Mouse (Mus musculus) heart, embryonic 13.5 days (tissue): ENCODE results near the gene Vps29. TPM values are rescaled to one million over a fixed set of nuclear protein-coding genes. Genes with fewer than 3 reads are reported as not detected.

ENCODE experiments used
- ATAC-seq: fragments of 200-750 bp; cut with Nextera tagmentation; 2 replicates; pipeline ENCODE4 v1.8.0; 2017; ENCODE audit warnings: moderate TSS enrichment; ENCODE audit not compliant: insufficient number of reproducible peaks, low FRiP score, low TSS enrichment; ENCODE audit errors: extremely low read depth
- H3K27ac ChIP-seq: fragments of 300-500 bp; sonication (generic); replicated peaks from 2 replicates; pipeline ENCODE4 v1.5.1; 2015; ENCODE audit warnings: moderate library complexity, mild to moderate bottlenecking, inconsistent platforms
- H3K27me3 ChIP-seq: fragments of 300-500 bp; sonication (generic); replicated peaks from 2 replicates; pipeline ENCODE4 v1.6.1; 2015; ENCODE audit warnings: mild to moderate bottlenecking, inconsistent platforms
- H3K36me3 ChIP-seq: fragments of 300-500 bp; sonication (generic); 2 replicates; pipeline ENCODE4 v1.6.1; 2015; ENCODE audit warnings: mild to moderate bottlenecking, inconsistent platforms
- H3K4me1 ChIP-seq: fragments of 300-500 bp; sonication (generic); 2 replicates; pipeline ENCODE4 v1.6.1; 2015; ENCODE audit warnings: inconsistent platforms
- H3K4me2 ChIP-seq: fragments of 300-500 bp; sonication (generic); 2 replicates; pipeline ENCODE4 v1.6.1; 2015; ENCODE audit warnings: inconsistent platforms, mild to moderate bottlenecking, moderate library complexity
- H3K4me3 ChIP-seq: fragments of 300-500 bp; sonication (generic); 2 replicates; pipeline ENCODE4 v1.5.1; 2015; ENCODE audit warnings: moderate library complexity, mild to moderate bottlenecking, inconsistent platforms
- H3K9ac ChIP-seq: fragments of 300-500 bp; sonication (generic); 2 replicates; pipeline ENCODE4 v1.6.1; 2015; ENCODE audit warnings: inconsistent platforms, mild to moderate bottlenecking, moderate library complexity
- H3K9me3 ChIP-seq: fragments of 300-500 bp; sonication (generic); 2 replicates; pipeline ENCODE4 v1.6.1; 2016; ENCODE audit warnings: inconsistent platforms
- WGBS: fragments of 180-500 bp; shearing (Covaris S2); methylation state at CpG from one replicate; pipeline ENCODE4 v1.1.7; 2015; ENCODE audit warnings: mixed read lengths; 5-methylcytosine and 5-hydroxymethylcytosine counted together
- polyA plus RNA-seq: library from polyadenylated mRNA; unstranded; fragments of >200 nt; fragmentation: Nextera tagmentation; extraction: Ambion mirVana; gene quantifications from 2 replicates; pipeline ENCODE4 v1.2.1, GENCODE M21; 2015

Gene Vps29
- polyA plus RNA-seq, 1 experiment from 2014 or later, result 214 TPM

DNA sequence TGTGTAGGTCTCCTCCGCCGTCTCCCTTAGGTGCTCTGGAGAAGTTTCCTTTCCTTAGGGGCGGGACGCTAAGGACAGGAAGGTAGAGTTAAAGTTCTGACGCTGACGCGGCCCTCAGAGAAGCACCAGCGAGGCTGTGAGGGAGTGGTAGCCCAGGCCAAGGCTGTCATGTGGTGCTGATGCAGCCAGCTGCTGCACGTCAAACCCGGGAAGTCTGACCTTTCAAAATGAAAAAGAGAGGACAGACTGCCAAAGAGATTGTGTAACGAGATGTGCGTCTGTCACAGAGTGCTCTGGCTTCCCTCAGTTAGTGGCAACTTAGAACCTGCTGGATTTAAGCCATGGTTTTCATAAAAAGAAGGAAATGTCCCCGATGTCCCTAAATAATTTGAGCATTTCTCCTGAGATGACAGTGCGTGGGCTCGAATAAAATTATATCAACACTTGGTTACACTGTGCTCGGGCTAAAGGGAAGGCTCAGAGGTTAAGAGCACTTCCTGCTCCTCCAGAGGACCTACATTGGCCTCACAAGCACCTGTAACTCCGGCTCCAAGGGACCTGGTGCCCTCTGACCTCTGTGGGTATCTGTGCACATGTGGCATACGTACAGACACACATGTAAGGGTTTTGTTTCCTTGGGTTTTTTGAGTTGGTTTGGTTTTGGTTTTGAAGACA lies 46.6 kb downstream of the Vps29 start:
- Histone ChIP-seq H3K27ac (peak overlapping the region; percentile 30; the same call in 1 of the 2 replicates), H3K4me3 (no peak overlapping the region), H3K27me3 (no peaks in the 10 kb centered on the region), H3K36me3 (peaks cover 85% of the 10 kb centered on the region), H3K4me2 (no peak overlapping the region), H3K4me1 (peaks cover 39% of the 10 kb centered on the region), H3K9me3 (no peaks in the 10 kb centered on the region), H3K9ac (0 out of 2 replicates have a peak overlapping the region, but pooled peaks have one; percentile 15)
- 59% methylated on average over 18 of the region's 18 CpGs for WGBS
- no peak for ATAC-seq

DNA sequence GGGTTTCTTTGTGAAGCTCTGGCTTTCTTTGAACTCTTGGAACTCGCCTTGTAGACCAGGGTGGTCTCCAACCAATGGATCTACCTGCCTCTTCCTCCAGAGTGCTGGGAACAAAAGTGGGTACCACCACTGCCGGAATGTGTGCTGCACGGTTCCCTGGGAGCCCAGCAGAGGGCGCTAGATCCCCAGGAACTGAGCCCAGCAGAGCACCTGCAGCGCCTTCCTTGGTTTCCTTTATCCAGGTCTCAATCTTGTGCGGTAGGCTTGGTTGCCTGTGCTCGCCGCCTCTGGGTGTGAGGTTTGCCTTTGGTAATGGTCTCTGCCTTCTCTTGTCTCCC lies 47.1 kb downstream of the Vps29 start:
- no peak for ATAC-seq
- Histone ChIP-seq H3K27me3 (no peaks in the 10 kb centered on the region), H3K4me2 (no peak overlapping the region), H3K4me1 (peaks cover 39% of the 10 kb centered on the region), H3K36me3 (peaks cover 90% of the 10 kb centered on the region), H3K9ac (no peak overlapping the region), H3K9me3 (no peaks in the 10 kb centered on the region), H3K4me3 (no peak overlapping the region), H3K27ac (no peak overlapping the region)
- 24% methylated on average over 8 of the region's 8 CpGs for WGBS

DNA sequence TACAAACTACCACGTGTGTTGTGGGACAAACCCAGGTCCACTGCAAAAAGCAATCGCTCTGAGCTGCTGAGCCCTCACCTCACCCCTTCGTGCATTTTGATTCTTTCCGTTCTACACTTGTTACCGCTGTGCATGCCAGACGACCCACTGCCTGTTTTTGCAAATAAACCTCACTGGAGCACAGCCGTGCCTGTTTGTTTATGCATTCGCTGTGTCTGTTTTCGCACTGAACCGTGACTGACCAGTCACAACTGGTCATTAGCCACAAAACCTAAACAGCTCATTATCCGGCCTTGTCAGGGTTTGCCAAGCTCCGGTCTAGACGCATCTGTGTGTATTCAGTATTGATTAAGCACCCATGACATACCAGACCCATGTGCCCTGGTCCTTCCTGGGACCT lies 48.0 kb downstream of the Vps29 start:
- no peak for ATAC-seq
- no peaks in the 10 kb centered on the region for H3K27me3 ChIP-seq
- WGBS, result 87% methylated on average over 13 of the region's 13 CpGs
- H3K36me3 ChIP-seq, result peaks cover 91% of the 10 kb centered on the region
- H3K4me2 ChIP-seq, result no peak overlapping the region
- H3K4me1 ChIP-seq, result peaks cover 36% of the 10 kb centered on the region
- H3K9me3 ChIP-seq, result peaks cover 3% of the 10 kb centered on the region; the same call in 1 of the 2 replicates
- H3K9ac ChIP-seq, result no peak overlapping the region
- H3K4me3 ChIP-seq, result no peak overlapping the region
- H3K27ac ChIP-seq, result 0 out of 2 replicates have a peak overlapping the region, but pooled peaks have one; percentile 2

DNA sequence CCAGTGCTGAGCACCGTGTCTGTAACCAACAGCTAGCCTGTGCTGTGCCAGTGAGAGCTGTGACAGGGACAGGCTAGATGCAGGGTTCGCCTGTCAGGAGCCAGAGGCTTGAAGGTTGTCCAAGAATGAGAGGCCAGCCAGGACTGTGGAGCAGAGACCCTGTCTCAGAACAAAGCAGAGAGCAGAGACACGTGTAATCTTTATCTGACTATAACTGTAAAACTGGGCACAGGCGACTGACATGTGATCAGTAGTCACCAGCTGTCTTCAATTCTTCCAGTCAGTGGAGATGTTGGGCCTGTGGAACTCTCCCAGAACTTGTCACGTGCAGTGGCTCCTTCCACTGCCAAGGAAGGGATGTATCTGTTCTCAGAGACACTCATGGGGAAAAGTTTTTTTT lies 48.6 kb downstream of the Vps29 start:
- ATAC-seq, result no peak
- no peak overlapping the region for H3K4me2 ChIP-seq
- WGBS, result 63% methylated on average over 5 of the region's 5 CpGs
- H3K27ac ChIP-seq, result 0 out of 2 replicates have a peak overlapping the region, but pooled peaks have one; percentile 29
- H3K27me3 ChIP-seq, result no peaks in the 10 kb centered on the region
- H3K36me3 ChIP-seq, result peaks cover 91% of the 10 kb centered on the region
- H3K9ac ChIP-seq, result no peak overlapping the region
- H3K4me1 ChIP-seq, result peaks cover 36% of the 10 kb centered on the region
- H3K4me3 ChIP-seq, result no peak overlapping the region
- peaks cover 3% of the 10 kb centered on the region; the same call in 1 of the 2 replicates for H3K9me3 ChIP-seq

DNA sequence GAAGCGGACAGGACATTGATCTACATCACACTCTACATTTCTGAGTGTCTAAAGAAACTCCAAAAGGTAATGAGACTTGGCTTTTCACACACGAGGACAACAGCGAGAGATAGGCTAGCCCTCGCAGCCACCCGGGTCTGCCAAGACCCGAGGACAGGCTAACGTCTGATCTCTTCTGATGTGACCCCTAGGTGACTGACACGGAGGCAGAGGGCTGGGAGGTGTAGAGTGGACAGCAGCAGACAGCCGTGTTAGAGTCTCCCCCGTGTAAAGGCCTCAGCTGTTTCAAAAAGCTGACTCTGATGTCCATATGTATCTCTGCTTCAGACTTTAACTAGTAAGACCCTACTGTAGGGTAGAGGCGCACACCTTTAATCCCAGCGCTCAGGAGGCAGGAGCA lies 49.2 kb downstream of the Vps29 start:
- Histone ChIP-seq H3K36me3 (peaks cover 89% of the 10 kb centered on the region), H3K27me3 (no peaks in the 10 kb centered on the region), H3K4me3 (no peak overlapping the region), H3K9ac (no peak overlapping the region), H3K27ac (0 out of 2 replicates have a peak overlapping the region, but pooled peaks have one; percentile 29), H3K9me3 (peaks cover 3% of the 10 kb centered on the region; the same call in 1 of the 2 replicates), H3K4me1 (peaks cover 32% of the 10 kb centered on the region), H3K4me2 (no peak overlapping the region)
- 89% methylated on average over 12 of the region's 12 CpGs for WGBS
- ATAC-seq, result no peak

DNA sequence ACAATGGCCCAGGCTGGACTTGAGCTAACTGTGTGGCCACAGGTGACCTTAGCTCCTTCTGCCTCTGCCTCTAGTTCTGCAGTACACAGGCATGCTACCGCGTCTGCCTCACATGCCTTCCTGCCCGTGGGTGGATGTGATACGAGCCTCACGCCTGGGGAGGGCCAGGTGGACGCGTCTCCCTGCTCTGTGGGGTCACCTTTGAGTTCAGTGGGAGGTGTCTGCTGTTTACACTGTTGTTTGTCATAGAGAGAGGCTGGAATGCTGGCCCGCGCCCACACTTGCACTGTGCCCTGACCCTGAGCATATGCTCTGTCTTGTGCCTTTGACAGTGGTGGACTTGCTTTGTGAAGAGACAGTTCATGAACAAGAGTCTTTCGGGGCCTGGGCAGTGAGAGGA lies 51.4 kb downstream of the Vps29 start:
- H3K4me3 ChIP-seq, result no peak overlapping the region
- H3K27ac ChIP-seq, result no peak overlapping the region
- no peak overlapping the region for H3K4me2 ChIP-seq
- H3K9ac ChIP-seq, result no peak overlapping the region
- 88% methylated on average over 10 of the region's 10 CpGs for WGBS
- H3K36me3 ChIP-seq, result peaks cover 80% of the 10 kb centered on the region
- H3K27me3 ChIP-seq, result no peaks in the 10 kb centered on the region
- H3K9me3 ChIP-seq, result peaks cover 3% of the 10 kb centered on the region; the same call in 1 of the 2 replicates
- H3K4me1 ChIP-seq, result peaks cover 16% of the 10 kb centered on the region
- no peak for ATAC-seq

DNA sequence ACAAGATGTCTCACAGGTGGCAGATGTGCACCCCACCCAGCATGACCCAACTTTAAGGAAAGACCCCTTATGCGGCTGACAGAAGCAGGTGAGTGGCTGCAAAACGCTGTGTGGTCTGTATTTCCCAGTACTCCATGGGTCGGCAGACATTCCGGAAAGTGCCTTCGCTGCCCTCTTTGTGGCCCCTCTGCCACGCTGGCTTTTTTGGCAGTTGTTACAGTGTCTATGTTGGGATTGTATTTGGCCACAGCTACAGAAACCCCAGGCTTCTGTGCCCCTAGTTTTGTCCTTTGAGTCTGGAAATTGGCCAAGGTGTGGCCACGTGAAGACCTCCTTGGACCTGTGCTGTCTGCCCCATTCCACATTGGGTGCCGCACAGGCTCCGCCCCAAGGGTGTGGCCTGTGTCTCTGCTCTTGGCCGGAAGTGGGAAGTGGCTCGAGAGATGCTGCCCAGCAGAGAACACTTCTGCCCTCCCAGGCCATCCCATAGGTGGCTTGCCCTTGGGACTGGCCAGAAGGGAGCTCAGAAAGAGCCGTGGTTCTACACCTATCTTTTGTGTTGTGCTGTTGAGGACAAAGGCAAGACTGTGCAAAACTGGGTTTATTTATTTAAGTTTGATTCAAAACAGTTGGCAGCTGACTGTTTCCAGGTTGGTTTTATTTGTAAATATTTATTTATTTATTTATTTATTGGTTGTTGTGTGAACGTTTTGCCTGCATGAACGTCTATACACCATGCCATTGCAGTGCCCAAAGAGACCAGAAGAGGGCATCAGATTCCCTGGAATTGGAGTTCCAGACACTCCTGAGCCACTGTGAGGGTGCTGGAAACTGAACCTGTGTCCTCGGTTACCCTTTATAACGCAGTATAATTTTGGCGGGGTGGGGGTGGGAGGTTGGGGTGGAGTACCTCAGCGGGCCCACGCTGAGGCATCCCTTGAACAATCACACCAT lies 55.8 kb downstream of the Vps29 start:
- WGBS, result 86% methylated on average over 19 of the region's 19 CpGs
- ATAC-seq, result no peak
- no peak overlapping the region for H3K27ac ChIP-seq
- no peak overlapping the region for H3K4me3 ChIP-seq
- no peak overlapping the region for H3K4me2 ChIP-seq
- H3K9ac ChIP-seq, result no peak overlapping the region
- H3K9me3 ChIP-seq, result peaks cover 3% of the 10 kb centered on the region; the same call in 1 of the 2 replicates
- H3K27me3 ChIP-seq, result no peaks in the 10 kb centered on the region
- H3K36me3 ChIP-seq, result peaks cover 46% of the 10 kb centered on the region
- H3K4me1 ChIP-seq, result no peaks in the 10 kb centered on the region

DNA sequence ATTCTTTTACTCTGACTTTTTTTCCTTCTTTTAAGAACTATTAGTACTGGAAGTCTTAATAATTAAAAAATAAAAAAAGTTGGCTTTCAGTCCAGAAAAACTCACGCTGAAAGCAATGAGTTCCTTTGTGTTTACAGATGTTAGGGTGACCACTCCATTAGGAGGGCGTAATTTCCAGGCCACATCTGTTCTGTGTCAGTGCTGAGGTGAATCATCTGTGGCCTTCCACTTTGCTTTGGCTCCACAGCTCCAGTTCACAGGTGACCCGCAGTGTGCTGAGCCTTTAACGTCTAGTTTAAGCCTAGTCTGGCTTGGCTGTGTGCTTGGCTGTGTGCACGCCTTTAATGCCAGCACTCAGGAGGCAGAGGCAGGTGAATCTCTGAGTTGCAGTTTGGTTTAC lies 57.7 kb downstream of the Vps29 start:
- H3K36me3 ChIP-seq, result peaks cover 26% of the 10 kb centered on the region
- no peaks in the 10 kb centered on the region for H3K4me1 ChIP-seq
- H3K9me3 ChIP-seq, result no peaks in the 10 kb centered on the region
- H3K27me3 ChIP-seq, result no peaks in the 10 kb centered on the region
- no peak overlapping the region for H3K9ac ChIP-seq
- H3K27ac ChIP-seq, result no peak overlapping the region
- H3K4me3 ChIP-seq, result no peak overlapping the region
- no peak for ATAC-seq
- H3K4me2 ChIP-seq, result no peak overlapping the region
- WGBS, result 76% methylated on average over 5 of the region's 5 CpGs

DNA sequence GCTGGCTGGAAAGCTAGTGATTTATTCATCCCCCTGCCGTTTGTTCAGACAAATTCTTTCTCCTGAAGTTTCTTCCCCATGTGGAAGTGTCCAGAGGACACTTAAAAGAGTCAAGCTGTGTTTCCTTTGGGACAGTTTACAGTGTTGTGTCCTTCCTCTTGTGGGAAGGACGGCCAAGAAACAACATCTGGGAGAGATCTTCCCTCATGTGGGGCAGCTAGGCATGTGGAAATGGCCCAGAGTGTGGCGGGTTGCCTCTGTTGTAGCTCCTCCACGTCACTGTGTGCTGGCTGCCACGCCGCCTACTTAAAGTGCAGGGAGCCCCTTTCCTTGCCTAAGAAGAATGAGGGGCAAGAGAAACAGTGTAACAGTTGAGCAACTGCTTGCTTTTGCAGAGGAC lies 58.7 kb downstream of the Vps29 start:
- WGBS, result 57% methylated on average over 6 of the region's 6 CpGs
- no peaks in the 10 kb centered on the region for H3K9me3 ChIP-seq
- no peaks in the 10 kb centered on the region for H3K27me3 ChIP-seq
- H3K4me2 ChIP-seq, result no peak overlapping the region
- no peak overlapping the region for H3K27ac ChIP-seq
- peaks cover 17% of the 10 kb centered on the region for H3K36me3 ChIP-seq
- no peak for ATAC-seq
- H3K4me1 ChIP-seq, result no peaks in the 10 kb centered on the region
- H3K9ac ChIP-seq, result no peak overlapping the region
- no peak overlapping the region for H3K4me3 ChIP-seq

DNA sequence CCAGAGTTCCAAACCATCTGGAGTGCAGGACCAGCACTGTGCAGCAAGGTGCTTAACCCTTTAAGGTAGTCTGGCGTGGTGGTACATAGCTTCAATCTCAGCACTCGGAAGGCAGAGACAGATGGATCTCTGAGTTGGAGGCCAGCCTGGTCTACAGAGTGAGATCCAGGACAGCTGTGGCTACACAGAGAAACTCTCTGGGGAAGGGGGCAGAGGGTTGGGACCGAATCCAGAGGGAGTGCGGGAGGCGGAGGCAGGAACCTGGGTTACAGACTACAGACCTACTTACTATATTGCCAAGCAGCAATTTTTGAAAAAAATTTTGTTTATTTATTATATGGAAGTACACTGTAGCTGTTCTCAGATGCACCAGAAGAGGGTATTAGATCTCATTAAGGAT lies 60.2 kb downstream of the Vps29 start:
- no peaks in the 10 kb centered on the region for H3K4me1 ChIP-seq
- 87% methylated on average over 5 of the region's 5 CpGs for WGBS
- H3K27ac ChIP-seq, result no peak overlapping the region

More for the DNA sequence above, 60.2 kb downstream of the Vps29 start:
- Histone ChIP-seq H3K9me3 (no peaks in the 10 kb centered on the region), H3K4me2 (no peak overlapping the region), H3K36me3 (peaks cover 14% of the 10 kb centered on the region), H3K27me3 (no peaks in the 10 kb centered on the region), H3K4me3 (no peak overlapping the region), H3K9ac (no peak overlapping the region)
- no peak for ATAC-seq
